Mouse (Mus musculus) lung, postnatal 0 days (tissue): ENCODE results near the gene 1810055G02Rik. TPM values are rescaled to one million over a fixed set of nuclear protein-coding genes. Genes with fewer than 3 reads are reported as not detected.

ENCODE experiments used
- ATAC-seq: fragments of 200-750 bp; cut with Nextera tagmentation; 2 replicates; pipeline ENCODE4 v1.8.0; 2017; ENCODE audit warnings: moderate library complexity
- DNase-seq: peaks from one replicate; pipeline ENCODE4 v3.0.0-alpha.2; 2016; ENCODE audit warnings: low spot score
- H3K27ac ChIP-seq: fragments of 300-500 bp; sonication (generic); 2 replicates; pipeline ENCODE4 v1.5.1; 2014; ENCODE audit warnings: antibody characterized with exemption, mild to moderate bottlenecking, low read length, mixed read lengths
- H3K27me3 ChIP-seq: fragments of 300-500 bp; sonication (generic); replicated peaks from 2 replicates; pipeline ENCODE4 v1.6.1; 2014; ENCODE audit warnings: low read length, mixed read lengths; ENCODE audit not compliant: insufficient read depth
- H3K36me3 ChIP-seq: fragments of 300-500 bp; sonication (generic); 2 replicates; pipeline ENCODE4 v1.6.1; 2014; ENCODE audit warnings: low read length, mixed read lengths; ENCODE audit not compliant: insufficient read depth
- H3K4me1 ChIP-seq: fragments of 300-500 bp; sonication (generic); 2 replicates; pipeline ENCODE4 v1.6.1; 2014; ENCODE audit warnings: antibody characterized with exemption, low read depth, low read length, mixed read lengths; ENCODE audit not compliant: insufficient read depth
- H3K4me2 ChIP-seq: fragments of 300-500 bp; sonication (generic); replicated peaks from 2 replicates; pipeline ENCODE4 v1.6.1; 2014; ENCODE audit warnings: low read depth, mild to moderate bottlenecking, low read length, moderate library complexity, mixed read lengths
- H3K4me3 ChIP-seq: fragments of 300-500 bp; sonication (generic); 2 replicates; pipeline ENCODE4 v1.5.1; 2014; ENCODE audit warnings: low read depth, low read length
- H3K9ac ChIP-seq: fragments of 300-500 bp; sonication (generic); replicated peaks from 2 replicates; pipeline ENCODE4 v1.6.1; 2014; ENCODE audit warnings: low read depth, mild to moderate bottlenecking
- H3K9me3 ChIP-seq: fragments of 300-500 bp; sonication (generic); 2 replicates; pipeline ENCODE4 v1.6.1; 2016; ENCODE audit warnings: low read length, mixed read lengths
- CTCF ChIP-seq: IDR thresholded peaks from 2 replicates; pipeline ENCODE4 v1.5.1; 2016; ENCODE audit warnings: antibody characterized with exemption, mild to moderate bottlenecking
- EP300 ChIP-seq: IDR thresholded peaks from 2 replicates; pipeline ENCODE4 v1.6.1; 2016; ENCODE audit warnings: antibody characterized with exemption, mild to moderate bottlenecking, control low read depth
- WGBS: fragments of 180-500 bp; shearing (Covaris S2); extraction: QIAGEN DNeasy Blood & Tissue Kit; methylation state at CpG from one replicate; pipeline ENCODE4 v1.1.7; 2014; 5-methylcytosine and 5-hydroxymethylcytosine counted together
- polyA plus RNA-seq: library from polyadenylated mRNA; unstranded; fragments of >200 nt; fragmentation: Nextera tagmentation; extraction: Ambion mirVana; gene quantifications from 2 replicates; pipeline ENCODE4 v1.2.1, GENCODE M21; 2015

Gene 1810055G02Rik
- polyA plus RNA-seq, 1 experiment from 2014 or later: 12.6 TPM

- Histone ChIP-seq H3K4me2 (peak overlapping the region; percentile 92), H3K36me3 (no peaks in the 10 kb centered on the region), H3K4me3 (peak overlapping the region; percentile 92), H3K27ac (peak overlapping the region; percentile 90), H3K27me3 (no peaks in the 10 kb centered on the region), H3K4me1 (peaks cover 45% of the 10 kb centered on the region), H3K9ac (peak overlapping the region; percentile 80), H3K9me3 (no peaks in the 10 kb centered on the region)
- ATAC-seq (no peak), DNase-seq (peak; percentile 55)
- no peak; the same call in 1 of the 2 replicates for TF ChIP-seq EP300
- TF ChIP-seq CTCF: no peak
- 2% methylated on average over 11 of the region's 11 CpGs for WGBS
Measured at GRCm38 (mm10) chr19:3684957-3685580, 23.0 kb upstream of the 1810055G02Rik start.

- no peaks in the 10 kb centered on the region for H3K36me3 ChIP-seq
- peak overlapping the region; percentile 92 for H3K4me2 ChIP-seq
- H3K4me3 ChIP-seq: peak overlapping the region; percentile 92
- WGBS: under 1% methylated on average over 34 of the region's 45 CpGs
- peak overlapping the region; percentile 80 for H3K9ac ChIP-seq
- peak; percentile 30; the same call in 1 of the 2 replicates for TF ChIP-seq CTCF
- no peak for TF ChIP-seq EP300
- H3K27me3 ChIP-seq: no peaks in the 10 kb centered on the region
- H3K4me1 ChIP-seq: peaks cover 40% of the 10 kb centered on the region
- peak; percentile 66 for DNase-seq
- H3K27ac ChIP-seq: peak overlapping the region; percentile 90
- H3K9me3 ChIP-seq: no peaks in the 10 kb centered on the region
- ATAC-seq: peak; percentile 42
Measured at GRCm38 (mm10) chr19:3685611-3686214, 22.4 kb upstream of the 1810055G02Rik start.

DNA sequence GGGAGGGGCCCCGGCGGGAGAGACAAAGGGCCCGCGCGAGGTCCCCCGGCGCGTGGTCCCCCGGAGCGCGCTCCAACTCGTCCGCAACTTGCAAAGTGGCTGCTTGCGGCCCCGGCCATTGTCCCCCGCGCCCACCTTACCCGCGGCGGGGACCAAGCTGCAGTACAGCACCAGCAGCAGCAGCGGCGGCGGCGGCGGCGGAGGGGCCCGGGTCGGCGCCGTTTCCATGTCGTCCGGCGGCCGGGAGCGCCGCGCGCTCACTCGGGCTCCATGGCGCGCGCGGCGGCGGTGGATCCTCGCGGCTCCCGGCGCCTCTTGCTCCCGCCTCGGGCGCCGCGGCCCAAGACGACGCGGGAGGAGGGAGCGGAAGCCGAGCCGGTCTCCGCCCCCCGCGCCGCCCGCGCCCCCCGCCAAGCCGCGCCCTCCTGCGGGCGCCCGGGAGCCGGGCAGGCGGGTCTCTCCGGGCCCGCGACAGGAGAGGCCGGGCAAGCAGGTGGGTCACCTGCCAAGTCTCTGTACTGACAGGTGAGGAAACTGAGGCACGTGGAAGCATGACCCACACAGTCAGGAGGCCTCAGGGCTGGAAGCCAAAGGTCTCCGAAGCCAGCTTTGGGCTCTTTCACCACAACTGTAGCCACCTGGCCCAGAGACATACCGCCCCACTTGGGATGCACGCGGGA lies 21.7 kb upstream of the 1810055G02Rik start, which contains the start of gene Lrp5:
Gene Lrp5, minus strand, starts transcription at position 350 of the 680 bp plus-strand sequence.
- peaks cover 34% of the 10 kb centered on the region for H3K4me1 ChIP-seq
- 1% methylated on average over 49 of the region's 83 CpGs for WGBS
- peak within 1 kb of the TSS; percentile 92 for H3K4me3 ChIP-seq
- TF ChIP-seq CTCF (no peak), EP300 (no peak)
- peak within 1 kb of the TSS; percentile 90 for H3K27ac ChIP-seq
- peak within 1 kb of the TSS; percentile 80 for H3K9ac ChIP-seq
- DNase-seq (peak; percentile 69), ATAC-seq (peak; percentile 68)
- no peaks in the 10 kb centered on the region for H3K27me3 ChIP-seq
- H3K9me3 ChIP-seq: no peaks in the 10 kb centered on the region
- peak within 1 kb of the TSS; percentile 92 for H3K4me2 ChIP-seq
- H3K36me3 ChIP-seq: no peaks in the 10 kb centered on the region

DNA sequence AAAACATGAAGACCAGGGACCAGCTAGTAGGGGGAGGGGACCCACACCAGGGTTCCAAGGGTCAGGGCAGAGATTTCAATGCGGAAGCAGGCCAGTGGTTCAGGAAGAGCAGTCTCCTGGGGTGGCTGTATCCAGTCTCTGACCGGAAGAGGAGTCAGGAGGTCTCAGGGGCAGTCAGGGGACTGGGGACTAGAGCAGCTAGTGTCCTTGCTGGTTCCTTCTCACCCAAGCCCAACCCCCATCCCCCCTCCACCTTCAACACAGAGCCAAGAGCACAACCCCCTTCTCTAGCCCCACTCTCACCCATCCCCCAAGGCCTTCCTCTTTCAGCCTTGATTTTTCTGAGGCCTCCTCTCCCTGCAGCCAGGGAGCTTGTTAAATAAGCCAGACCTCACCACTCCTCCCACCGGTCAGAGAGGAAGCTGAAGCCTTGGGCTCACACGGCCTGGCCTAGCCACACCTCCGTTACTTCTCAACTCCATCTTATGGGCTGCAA lies 20.4 kb upstream of the 1810055G02Rik start:
- DNase-seq: peak; percentile 46
- no peaks in the 10 kb centered on the region for H3K27me3 ChIP-seq
- H3K36me3 ChIP-seq: no peaks in the 10 kb centered on the region
- 35% methylated on average over 5 of the region's 5 CpGs for WGBS
- H3K9ac ChIP-seq: no peak overlapping the region
- H3K9me3 ChIP-seq: no peaks in the 10 kb centered on the region
- no peak overlapping the region for H3K4me3 ChIP-seq
- TF ChIP-seq CTCF: no peak
- TF ChIP-seq EP300: no peak
- ATAC-seq: 0 out of 2 replicates have a peak, but pooled peaks have one; percentile 7
- H3K27ac ChIP-seq: 0 out of 2 replicates have a peak overlapping the region, but pooled peaks have one; percentile 20
- H3K4me2 ChIP-seq: no peak overlapping the region
- peaks cover 27% of the 10 kb centered on the region for H3K4me1 ChIP-seq

GRCm38 (mm10) chr19:3691337-3691736 lies 16.8 kb upstream of the 1810055G02Rik start:
- H3K4me3 ChIP-seq: no peak overlapping the region
- no peaks in the 10 kb centered on the region for H3K27me3 ChIP-seq
- no peak for DNase-seq
- no peaks in the 10 kb centered on the region for H3K36me3 ChIP-seq
- H3K4me2 ChIP-seq: no peak overlapping the region
- H3K27ac ChIP-seq: no peak overlapping the region
- TF ChIP-seq CTCF: no peak
- no peak for TF ChIP-seq EP300
- ATAC-seq: no peak
- no peak overlapping the region for H3K9ac ChIP-seq
- no peaks in the 10 kb centered on the region for H3K9me3 ChIP-seq
- WGBS: 92% methylated on average over 5 of the region's 5 CpGs
- H3K4me1 ChIP-seq: peaks cover 8% of the 10 kb centered on the region; the same call in 1 of the 2 replicates
